ENCODE assay signal across 9 mouse cellular contexts in genomic region chr9:34029503-34030169, GRCm38 (mm10).
A peak's percentile ranks its signal among the peaks of the same experiment; 100 is the strongest.
DNase-seq lines count a peak whose midpoint lies in the region; ATAC-seq and TF ChIP-seq lines count a peak whose summit lies in the region.
"Had no signal": no experiment of that assay in that cellular context is flagged by ENCODE, and none has a peak within 500 bp of the region (broad histone marks: within the 10 kb centered on the region; RNA-seq: fewer than 3 reads in every experiment).

No protein-coding gene starts in this region.

- H3K4me3 ChIP-seq in gastrocnemius, adult 2 months, result peak overlapping the region; percentile 40
- no peak overlapping the region for H3K4me3 ChIP-seq in embryonic facial prominence, embryonic 11.5 days (ENCODE audit: low read depth, low read length)
- no peak overlapping the region for H3K4me3 ChIP-seq in kidney, embryonic 14.5 days (ENCODE audit: low read length)
- no peak overlapping the region for H3K4me3 ChIP-seq in midbrain, postnatal 0 days (ENCODE audit: low read depth, low read length)

- intact Hi-C loops in gastrocnemius, adult 2 months (cut with DNase I), result no loop called here
- intact Hi-C loops in left cerebral cortex, postnatal 10 days (cut with DNase I), result no loop called here

- H3K36me3 ChIP-seq in embryonic facial prominence, embryonic 11.5 days (replicated peaks; ENCODE audit: control insufficient read depth, insufficient read depth, low read depth, low read length), result no peaks in the 10 kb centered on the region
- H3K36me3 ChIP-seq in kidney, embryonic 14.5 days (ENCODE audit: control insufficient read depth, insufficient read depth, low read length), result no peaks in the 10 kb centered on the region
- no peaks in the 10 kb centered on the region for H3K36me3 ChIP-seq in midbrain, postnatal 0 days (ENCODE audit: insufficient read depth, low read length)

- ATAC-seq in embryonic facial prominence, embryonic 11.5 days (replicated peaks; ENCODE audit: insufficient number of reproducible peaks, low FRiP score, low TSS enrichment, low read depth), result peak; percentile 88
- peak; percentile 88 for ATAC-seq in kidney, embryonic 14.5 days (ENCODE audit: low FRiP score, low TSS enrichment)
- ATAC-seq in midbrain, postnatal 0 days (ENCODE audit: low FRiP score), result no peak
- ATAC-seq: inflammation-experienced regulatory T-cells, adult 6 months had no signal

- no peak for TF ChIP-seq CTCF in gastrocnemius, adult 2 months (IDR thresholded peaks at IDR 0.05)
- TF ChIP-seq CTCF in midbrain, postnatal 0 days (IDR thresholded peaks at IDR 0.05), result no peak

- H3K9me3 ChIP-seq in embryonic facial prominence, embryonic 11.5 days (replicated peaks; ENCODE audit: control insufficient read depth, low read length), result no peaks in the 10 kb centered on the region
- H3K9me3 ChIP-seq in kidney, embryonic 14.5 days (ENCODE audit: control insufficient read depth, low read length), result no peaks in the 10 kb centered on the region
- no peaks in the 10 kb centered on the region for H3K9me3 ChIP-seq in midbrain, postnatal 0 days (ENCODE audit: low read length)

- H3K4me2 ChIP-seq in embryonic facial prominence, embryonic 11.5 days (ENCODE audit: low read depth, low read length), result no peak overlapping the region
- H3K4me2 ChIP-seq in kidney, embryonic 14.5 days (replicated peaks; ENCODE audit: low read depth, low read length), result no peak overlapping the region
- H3K4me2 ChIP-seq in midbrain, postnatal 0 days (ENCODE audit: low read depth, low read length, poor library complexity, severe bottlenecking), result no peak overlapping the region

- peak; percentile 18 for DNase-seq in gastrocnemius, adult 2 months
- no peak for DNase-seq in gastrocnemius, adult 8-10 months (ENCODE audit: low spot score in 2 of 2)
- peak; percentile 71 for DNase-seq in embryonic facial prominence, embryonic 11.5 days (ENCODE audit: low spot score)
- peak; percentile 30 for DNase-seq in midbrain, postnatal 0 days (ENCODE audit: low spot score)
- DNase-seq in left cerebral cortex, postnatal 10 days (ENCODE audit: extremely low spot score in 1 of 2, low spot score in 2 of 2), result no peak
- no peak for DNase-seq in cerebellum, adult 11 months
- DNase-seq in thymus, adult 18-20 months, result no peak

- 31% methylated on average over 10 of the region's 10 CpGs for WGBS in embryonic facial prominence, embryonic 11.5 days
- 33% methylated on average over 10 of the region's 10 CpGs for WGBS in kidney, embryonic 14.5 days
- 40% methylated on average over 10 of the region's 10 CpGs for WGBS in midbrain, postnatal 0 days

- H3K27me3 ChIP-seq in embryonic facial prominence, embryonic 11.5 days (ENCODE audit: control insufficient read depth, insufficient read depth, low read length), result no peaks in the 10 kb centered on the region
- no peaks in the 10 kb centered on the region for H3K27me3 ChIP-seq in kidney, embryonic 14.5 days (ENCODE audit: control insufficient read depth, insufficient read depth, low read length)
- H3K27me3 ChIP-seq in midbrain, postnatal 0 days (ENCODE audit: insufficient read depth, low read length), result no peaks in the 10 kb centered on the region

- no peaks in the 10 kb centered on the region for H3K4me1 ChIP-seq in embryonic facial prominence, embryonic 11.5 days (ENCODE audit: control insufficient read depth, insufficient read depth, low read length)
- H3K4me1 ChIP-seq in kidney, embryonic 14.5 days (ENCODE audit: control insufficient read depth, insufficient read depth, low read length), result no peaks in the 10 kb centered on the region
- peaks cover 3% of the 10 kb centered on the region; the same call in 1 of the 2 replicates for H3K4me1 ChIP-seq in midbrain, postnatal 0 days (ENCODE audit: insufficient read depth, low read length)

- no peak overlapping the region for H3K27ac ChIP-seq in gastrocnemius, adult 2 months
- no peak overlapping the region for H3K27ac ChIP-seq in embryonic facial prominence, embryonic 11.5 days (replicated peaks; ENCODE audit: low read depth, low read length)
- H3K27ac ChIP-seq in kidney, embryonic 14.5 days (ENCODE audit: low read depth, low read length), result no peak overlapping the region
- H3K27ac ChIP-seq in midbrain, postnatal 0 days (ENCODE audit: low read depth, low read length), result no peak overlapping the region

- H3K9ac ChIP-seq in embryonic facial prominence, embryonic 11.5 days (replicated peaks; ENCODE audit: low read length), result no peak overlapping the region
- no peak overlapping the region for H3K9ac ChIP-seq in kidney, embryonic 14.5 days (ENCODE audit: low read depth, low read length)
- no peak overlapping the region for H3K9ac ChIP-seq in midbrain, postnatal 0 days (replicated peaks; ENCODE audit: low read length, poor library complexity, severe bottlenecking)

Comparison
In these comparisons a context has a peak if more than half of its experiments do, and no peak if none do; other contexts are left out.
1. DNase-seq: peak in gastrocnemius, adult 2 months (single experiment), embryonic facial prominence, embryonic 11.5 days (single experiment) and midbrain, postnatal 0 days (single experiment); none in gastrocnemius, adult 8-10 months (0 of 2), left cerebral cortex, postnatal 10 days (0 of 2), cerebellum, adult 11 months (single experiment) and thymus, adult 18-20 months (0 of 2).